Mouse (Mus musculus): ENCODE results near the gene Gpr174. TPM values are rescaled to one million over a fixed set of nuclear protein-coding genes. Genes with fewer than 3 reads are reported as not detected.
"Not testable (repeated sequence)": the region's sequence is repeated elsewhere in the genome, so short reads cannot be mapped to it uniquely, and the experiment has no call there.

Gene Gpr174
- polyA plus RNA-seq, 1 experiment from 2014 or later = not detected

GRCm38 (mm10) chrX:107284211-107284610, 28.5 kb downstream of the Gpr174 start:
- Histone ChIP-seq H3K27me3 (ENCODE audit: control insufficient read depth, insufficient read depth, low read length) (no peaks in the 10 kb centered on the region), H3K4me1 (replicated peaks; ENCODE audit: control insufficient read depth, insufficient read depth, low read length) (no peaks in the 10 kb centered on the region), H3K9me3 (ENCODE audit: control insufficient read depth, low read length) (no peaks in the 10 kb centered on the region), H3K36me3 (replicated peaks; ENCODE audit: control insufficient read depth, insufficient read depth) (no peaks in the 10 kb centered on the region), H3K4me3 (replicated peaks; ENCODE audit: low read length) (no peak overlapping the region), H3K9ac (no peak overlapping the region), H3K4me2 (replicated peaks) (no peak overlapping the region), H3K27ac (no peak overlapping the region)
- no peak for ATAC-seq (ENCODE audit: low FRiP score)
- 81% methylated on average over 4 of the region's 4 CpGs for WGBS
- DNase-seq (ENCODE audit: low spot score) = no peak

GRCm38 (mm10) chrX:107297861-107298260, 42.2 kb downstream of the Gpr174 start:
- not testable (repeated sequence) for ATAC-seq (ENCODE audit: low FRiP score); DNase-seq (ENCODE audit: low spot score); H3K4me3 ChIP-seq (replicated peaks; ENCODE audit: low read length); H3K36me3 ChIP-seq (replicated peaks; ENCODE audit: control insufficient read depth, insufficient read depth); H3K4me1 ChIP-seq (replicated peaks; ENCODE audit: control insufficient read depth, insufficient read depth, low read length); H3K27me3 ChIP-seq (ENCODE audit: control insufficient read depth, insufficient read depth, low read length); H3K9me3 ChIP-seq (ENCODE audit: control insufficient read depth, low read length); H3K9ac ChIP-seq; H3K4me2 ChIP-seq (replicated peaks); H3K27ac ChIP-seq
- WGBS = 83% methylated on average over 6 of the region's 6 CpGs

- DNase-seq (ENCODE audit: low spot score) (no peak), ATAC-seq (ENCODE audit: low FRiP score) (no peak)
- Histone ChIP-seq H3K27ac (no peak overlapping the region), H3K4me3 (replicated peaks; ENCODE audit: low read length) (no peak overlapping the region), H3K4me1 (replicated peaks; ENCODE audit: control insufficient read depth, insufficient read depth, low read length) (no peaks in the 10 kb centered on the region), H3K36me3 (replicated peaks; ENCODE audit: control insufficient read depth, insufficient read depth) (no peaks in the 10 kb centered on the region), H3K9me3 (ENCODE audit: control insufficient read depth, low read length) (no peaks in the 10 kb centered on the region), H3K27me3 (ENCODE audit: control insufficient read depth, insufficient read depth, low read length) (no peaks in the 10 kb centered on the region), H3K4me2 (replicated peaks) (no peak overlapping the region), H3K9ac (no peak overlapping the region)
These were observed 43.1 kb downstream of the Gpr174 start for GRCm38 (mm10) chrX:107298761-107299160.

GRCm38 (mm10) chrX:107306492-107306891, 50.8 kb downstream of the Gpr174 start:
- Histone ChIP-seq H3K27me3 (ENCODE audit: control insufficient read depth, insufficient read depth, low read length) (no peaks in the 10 kb centered on the region), H3K9me3 (ENCODE audit: control insufficient read depth, low read length) (no peaks in the 10 kb centered on the region), H3K4me3 (replicated peaks; ENCODE audit: low read length) (no peak overlapping the region), H3K4me2 (replicated peaks) (no peak overlapping the region), H3K9ac (no peak overlapping the region), H3K36me3 (replicated peaks; ENCODE audit: control insufficient read depth, insufficient read depth) (no peaks in the 10 kb centered on the region), H3K27ac (no peak overlapping the region), H3K4me1 (replicated peaks; ENCODE audit: control insufficient read depth, insufficient read depth, low read length) (no peaks in the 10 kb centered on the region)
- ATAC-seq (ENCODE audit: low FRiP score) (no peak), DNase-seq (ENCODE audit: low spot score) (no peak)

- H3K4me1 ChIP-seq (replicated peaks; ENCODE audit: control insufficient read depth, insufficient read depth, low read length) = no peaks in the 10 kb centered on the region
- no peaks in the 10 kb centered on the region for H3K27me3 ChIP-seq (ENCODE audit: control insufficient read depth, insufficient read depth, low read length)
- H3K4me2 ChIP-seq (replicated peaks) = no peak overlapping the region
- H3K36me3 ChIP-seq (replicated peaks; ENCODE audit: control insufficient read depth, insufficient read depth) = no peaks in the 10 kb centered on the region
- 60% methylated on average over 5 of the region's 5 CpGs for WGBS
- H3K4me3 ChIP-seq (replicated peaks; ENCODE audit: low read length) = no peak overlapping the region
- no peak overlapping the region for H3K9ac ChIP-seq
- no peak overlapping the region for H3K27ac ChIP-seq
- no peak for DNase-seq (ENCODE audit: low spot score)
- no peaks in the 10 kb centered on the region for H3K9me3 ChIP-seq (ENCODE audit: control insufficient read depth, low read length)
- no peak for ATAC-seq (ENCODE audit: low FRiP score)
These were observed 56.9 kb downstream of the Gpr174 start for GRCm38 (mm10) chrX:107312533-107312932.

- H3K4me2 ChIP-seq (replicated peaks) = no peak overlapping the region
- 91% methylated on average over 8 of the region's 8 CpGs for WGBS
- H3K4me1 ChIP-seq (replicated peaks; ENCODE audit: control insufficient read depth, insufficient read depth, low read length) = no peaks in the 10 kb centered on the region
- H3K4me3 ChIP-seq (replicated peaks; ENCODE audit: low read length) = no peak overlapping the region
- H3K36me3 ChIP-seq (replicated peaks; ENCODE audit: control insufficient read depth, insufficient read depth) = no peaks in the 10 kb centered on the region
- H3K9me3 ChIP-seq (ENCODE audit: control insufficient read depth, low read length) = no peaks in the 10 kb centered on the region
- H3K27ac ChIP-seq = no peak overlapping the region
- no peak overlapping the region for H3K9ac ChIP-seq
- ATAC-seq (ENCODE audit: low FRiP score) = no peak
- no peaks in the 10 kb centered on the region for H3K27me3 ChIP-seq (ENCODE audit: control insufficient read depth, insufficient read depth, low read length)
- no peak for DNase-seq (ENCODE audit: low spot score)
These were observed 70.2 kb downstream of the Gpr174 start for GRCm38 (mm10) chrX:107325697-107326381.

GRCm38 (mm10) chrX:107329849-107330248, 74.2 kb downstream of the Gpr174 start:
- no peaks in the 10 kb centered on the region for H3K9me3 ChIP-seq (ENCODE audit: control insufficient read depth, low read length)
- H3K4me1 ChIP-seq (replicated peaks; ENCODE audit: control insufficient read depth, insufficient read depth, low read length) = no peaks in the 10 kb centered on the region
- DNase-seq (ENCODE audit: low spot score) (no peak), ATAC-seq (ENCODE audit: low FRiP score) (no peak)
- no peak overlapping the region for H3K9ac ChIP-seq
- WGBS = 87% methylated on average over 3 of the region's 3 CpGs
- no peaks in the 10 kb centered on the region for H3K36me3 ChIP-seq (replicated peaks; ENCODE audit: control insufficient read depth, insufficient read depth)
- no peaks in the 10 kb centered on the region for H3K27me3 ChIP-seq (ENCODE audit: control insufficient read depth, insufficient read depth, low read length)
- no peak overlapping the region for H3K4me2 ChIP-seq (replicated peaks)
- H3K27ac ChIP-seq = no peak overlapping the region
- no peak overlapping the region for H3K4me3 ChIP-seq (replicated peaks; ENCODE audit: low read length)

- no peak overlapping the region for H3K4me3 ChIP-seq (replicated peaks; ENCODE audit: low read length)
- H3K9me3 ChIP-seq (ENCODE audit: control insufficient read depth, low read length) = no peaks in the 10 kb centered on the region
- H3K27ac ChIP-seq = no peak overlapping the region
- no peaks in the 10 kb centered on the region for H3K4me1 ChIP-seq (replicated peaks; ENCODE audit: control insufficient read depth, insufficient read depth, low read length)
- H3K36me3 ChIP-seq (replicated peaks; ENCODE audit: control insufficient read depth, insufficient read depth) = no peaks in the 10 kb centered on the region
- 100% methylated on average over 1 of the region's 1 CpGs for WGBS
- DNase-seq (ENCODE audit: low spot score) (no peak), ATAC-seq (ENCODE audit: low FRiP score) (no peak)
- no peak overlapping the region for H3K4me2 ChIP-seq (replicated peaks)
- H3K9ac ChIP-seq = no peak overlapping the region
- no peaks in the 10 kb centered on the region for H3K27me3 ChIP-seq (ENCODE audit: control insufficient read depth, insufficient read depth, low read length)
These were observed 80.9 kb downstream of the Gpr174 start for GRCm38 (mm10) chrX:107336609-107337008.

- Histone ChIP-seq H3K4me2 (replicated peaks) (no peak overlapping the region), H3K4me3 (replicated peaks; ENCODE audit: low read length) (no peak overlapping the region), H3K9ac (no peak overlapping the region), H3K9me3 (ENCODE audit: control insufficient read depth, low read length) (no peaks in the 10 kb centered on the region), H3K4me1 (replicated peaks; ENCODE audit: control insufficient read depth, insufficient read depth, low read length) (no peaks in the 10 kb centered on the region), H3K27me3 (ENCODE audit: control insufficient read depth, insufficient read depth, low read length) (no peaks in the 10 kb centered on the region), H3K27ac (no peak overlapping the region), H3K36me3 (replicated peaks; ENCODE audit: control insufficient read depth, insufficient read depth) (no peaks in the 10 kb centered on the region)
- DNase-seq (ENCODE audit: low spot score) (no peak), ATAC-seq (ENCODE audit: low FRiP score) (no peak)
- 53% methylated on average over 3 of the region's 3 CpGs for WGBS
These were observed 86.3 kb downstream of the Gpr174 start for GRCm38 (mm10) chrX:107341980-107342379.
